Mouse (Mus musculus): Measurements from ENCODE around the gene Bri3. TPM values are rescaled to one million over a fixed set of nuclear protein-coding genes. Genes with fewer than 3 reads are reported as not detected.

Bri3 gene
- polyA plus RNA-seq, 1 experiment: 76.9 TPM

DNA sequence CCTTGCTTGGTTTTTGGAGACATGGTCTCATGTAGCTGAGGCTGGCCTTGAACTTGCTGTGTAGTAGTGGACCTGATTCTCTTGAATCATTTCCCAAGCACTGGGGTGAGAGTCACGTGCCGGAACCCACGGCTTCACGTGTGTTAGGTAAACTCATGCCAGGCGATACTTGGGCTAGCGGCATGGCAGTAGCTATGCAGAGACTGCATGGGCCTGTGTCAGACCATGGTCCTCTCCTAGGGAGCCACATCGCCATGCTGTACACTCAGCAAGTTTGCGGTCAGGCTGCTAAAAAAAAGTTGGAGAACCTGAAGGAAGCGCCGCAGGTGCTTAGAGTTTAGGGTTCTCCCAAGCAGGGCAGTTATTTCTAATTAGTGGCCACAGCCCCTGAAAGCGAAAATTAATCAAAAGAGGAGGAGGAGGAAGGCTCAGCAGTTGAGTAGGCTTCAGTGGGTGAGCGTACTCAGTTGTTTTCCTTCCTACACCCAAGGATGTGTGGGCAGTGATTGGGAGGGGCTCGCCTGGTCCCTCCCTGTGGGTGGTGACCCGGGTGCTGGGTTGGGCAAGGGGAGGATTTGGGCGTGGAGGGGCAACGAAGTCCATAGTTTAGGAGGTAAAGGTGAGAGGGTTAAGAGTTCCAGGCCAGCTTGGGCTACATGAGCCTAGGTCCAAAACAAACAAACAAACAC is 10.0 kb downstream of the Bri3 start:
- Histone ChIP-seq H3K27me3 (ENCODE audit: control insufficient read depth, insufficient read depth, low read length) (no peaks in the 10 kb centered on the region), H3K4me3 (ENCODE audit: control insufficient read depth, insufficient read depth, low read length) (no peak overlapping the region), H3K4me1 (replicated peaks; ENCODE audit: control insufficient read depth, insufficient read depth, low read length) (peaks cover 41% of the 10 kb centered on the region), H3K27ac (ENCODE audit: control insufficient read depth, insufficient read depth, low read length) (no peak overlapping the region), H3K36me3 (ENCODE audit: control insufficient read depth, insufficient read depth, low read length) (no peaks in the 10 kb centered on the region)
- DNase-seq: peak; percentile 43
- TF ChIP-seq CTCF (IDR thresholded peaks at IDR 0.05; ENCODE audit: borderline replicate concordance, control insufficient read depth, extremely low read depth, insufficient read depth, low read length, poor library complexity): no peak
- WGBS: 48% methylated on average over 16 of the region's 16 CpGs

GRCm38 (mm10) chr5:144254811-144255631 is 10.8 kb downstream of the Bri3 start:
- DNase-seq: peak; percentile 80
- WGBS: under 1% methylated on average over 84 of the region's 84 CpGs
- Histone ChIP-seq H3K36me3 (ENCODE audit: control insufficient read depth, insufficient read depth, low read length) (no peaks in the 10 kb centered on the region), H3K4me3 (ENCODE audit: control insufficient read depth, insufficient read depth, low read length) (peak overlapping the region; percentile 58), H3K27me3 (ENCODE audit: control insufficient read depth, insufficient read depth, low read length) (no peaks in the 10 kb centered on the region), H3K4me1 (replicated peaks; ENCODE audit: control insufficient read depth, insufficient read depth, low read length) (peaks cover 41% of the 10 kb centered on the region), H3K27ac (ENCODE audit: control insufficient read depth, insufficient read depth, low read length) (no peak overlapping the region)
- TF ChIP-seq POLR2A (IDR thresholded peaks at IDR 0.05; ENCODE audit: control insufficient read depth, extremely low read depth, insufficient read depth, low read length, poor library complexity) (no peak), CTCF (IDR thresholded peaks at IDR 0.05; ENCODE audit: borderline replicate concordance, control insufficient read depth, extremely low read depth, insufficient read depth, low read length, poor library complexity) (no peak)

DNA sequence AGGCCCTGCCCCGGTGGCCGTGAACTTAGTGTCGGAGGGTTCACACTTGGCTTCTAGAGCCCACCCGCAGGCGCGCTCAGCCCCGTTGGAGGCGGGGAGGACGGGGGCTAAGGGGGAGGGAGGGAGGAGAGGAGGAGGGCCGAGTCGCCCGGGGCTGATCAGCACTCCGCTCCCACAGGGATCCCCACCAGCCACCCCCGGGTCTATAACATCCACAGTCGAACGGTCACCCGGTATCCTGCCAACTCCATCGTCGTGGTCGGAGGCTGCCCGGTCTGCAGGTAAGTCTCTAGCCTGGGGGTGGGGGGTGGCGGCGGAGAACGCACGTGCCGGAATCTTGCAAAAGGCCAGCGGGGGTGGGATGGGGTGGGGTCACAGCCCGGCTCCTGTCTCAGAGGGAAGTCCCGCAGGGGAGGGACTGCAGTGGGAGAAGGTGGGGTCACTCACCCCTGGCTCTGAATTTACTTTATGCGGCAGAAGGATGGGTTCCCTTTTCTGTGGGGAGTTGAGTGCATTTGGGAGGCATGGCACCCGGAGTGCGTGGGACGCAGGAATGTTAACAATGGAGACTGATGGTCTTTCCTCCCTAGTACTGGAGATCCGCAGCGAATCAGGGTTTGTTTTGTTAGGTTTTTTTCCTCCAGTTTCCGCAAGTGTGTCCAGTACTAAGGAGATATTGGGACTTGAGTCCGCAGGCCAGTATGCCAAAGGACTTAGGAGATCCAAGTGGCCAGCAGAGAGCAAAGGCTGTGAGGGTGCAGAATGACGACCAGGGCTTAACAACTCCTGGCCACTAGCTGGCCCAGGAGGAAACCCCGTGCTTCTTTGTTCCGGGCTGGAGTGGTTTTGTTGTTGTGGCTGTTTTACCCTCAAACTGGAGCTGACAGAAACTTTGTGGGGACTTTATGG is 11.6 kb downstream of the Bri3 start:
- Histone ChIP-seq H3K4me1 (replicated peaks; ENCODE audit: control insufficient read depth, insufficient read depth, low read length) (peaks cover 41% of the 10 kb centered on the region), H3K36me3 (ENCODE audit: control insufficient read depth, insufficient read depth, low read length) (no peaks in the 10 kb centered on the region), H3K4me3 (ENCODE audit: control insufficient read depth, insufficient read depth, low read length) (peak overlapping the region; percentile 58), H3K27ac (ENCODE audit: control insufficient read depth, insufficient read depth, low read length) (no peak overlapping the region), H3K27me3 (ENCODE audit: control insufficient read depth, insufficient read depth, low read length) (no peaks in the 10 kb centered on the region)
- TF ChIP-seq CTCF (IDR thresholded peaks at IDR 0.05; ENCODE audit: borderline replicate concordance, control insufficient read depth, extremely low read depth, insufficient read depth, low read length, poor library complexity): no peak
- peak; percentile 43 for DNase-seq
- 1% methylated on average over 40 of the region's 40 CpGs for WGBS

- Histone ChIP-seq H3K27me3 (ENCODE audit: control insufficient read depth, insufficient read depth, low read length) (no peaks in the 10 kb centered on the region), H3K36me3 (ENCODE audit: control insufficient read depth, insufficient read depth, low read length) (no peaks in the 10 kb centered on the region), H3K27ac (ENCODE audit: control insufficient read depth, insufficient read depth, low read length) (no peak overlapping the region), H3K4me3 (ENCODE audit: control insufficient read depth, insufficient read depth, low read length) (peak overlapping the region; percentile 58), H3K4me1 (replicated peaks; ENCODE audit: control insufficient read depth, insufficient read depth, low read length) (peaks cover 40% of the 10 kb centered on the region)
- no peak for TF ChIP-seq CTCF (IDR thresholded peaks at IDR 0.05; ENCODE audit: borderline replicate concordance, control insufficient read depth, extremely low read depth, insufficient read depth, low read length, poor library complexity)
- no peak for TF ChIP-seq POLR2A (IDR thresholded peaks at IDR 0.05; ENCODE audit: control insufficient read depth, extremely low read depth, insufficient read depth, low read length, poor library complexity)
- DNase-seq: no peak
- 21% methylated on average over 7 of the region's 7 CpGs for WGBS
Measured at GRCm38 (mm10) chr5:144256541-144256870, 12.3 kb downstream of the Bri3 start.

DNA sequence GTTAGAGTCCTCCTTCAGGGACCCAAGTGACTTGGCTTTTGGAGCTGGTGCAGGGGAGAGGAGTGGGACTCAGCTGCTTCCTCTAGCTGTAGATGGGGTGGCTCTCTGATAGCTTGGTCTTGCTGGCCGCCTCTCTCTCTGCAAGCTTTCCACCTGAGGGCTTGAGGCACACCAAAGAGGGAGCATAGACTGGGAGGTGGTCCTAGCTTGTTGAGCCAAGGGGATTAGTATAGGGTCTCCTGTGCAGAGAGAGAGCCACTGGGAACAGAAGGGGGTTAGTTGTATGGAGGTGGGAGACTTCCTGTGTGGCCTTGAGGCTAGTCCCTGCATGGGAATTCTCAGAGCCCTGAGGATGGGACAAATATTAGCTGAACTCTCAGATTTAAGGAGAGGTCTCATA is 12.7 kb downstream of the Bri3 start:
- no peak overlapping the region for H3K4me3 ChIP-seq (ENCODE audit: control insufficient read depth, insufficient read depth, low read length)
- TF ChIP-seq CTCF (IDR thresholded peaks at IDR 0.05; ENCODE audit: borderline replicate concordance, control insufficient read depth, extremely low read depth, insufficient read depth, low read length, poor library complexity): no peak
- no peak for TF ChIP-seq POLR2A (IDR thresholded peaks at IDR 0.05; ENCODE audit: control insufficient read depth, extremely low read depth, insufficient read depth, low read length, poor library complexity)
- WGBS: 76% methylated on average over 1 of the region's 1 CpGs
- peaks cover 36% of the 10 kb centered on the region for H3K4me1 ChIP-seq (replicated peaks; ENCODE audit: control insufficient read depth, insufficient read depth, low read length)
- no peak for DNase-seq
- no peaks in the 10 kb centered on the region for H3K27me3 ChIP-seq (ENCODE audit: control insufficient read depth, insufficient read depth, low read length)
- H3K36me3 ChIP-seq (ENCODE audit: control insufficient read depth, insufficient read depth, low read length): no peaks in the 10 kb centered on the region
- H3K27ac ChIP-seq (ENCODE audit: control insufficient read depth, insufficient read depth, low read length): peak overlapping the region; percentile 17; the same call in 1 of the 2 replicates

DNA sequence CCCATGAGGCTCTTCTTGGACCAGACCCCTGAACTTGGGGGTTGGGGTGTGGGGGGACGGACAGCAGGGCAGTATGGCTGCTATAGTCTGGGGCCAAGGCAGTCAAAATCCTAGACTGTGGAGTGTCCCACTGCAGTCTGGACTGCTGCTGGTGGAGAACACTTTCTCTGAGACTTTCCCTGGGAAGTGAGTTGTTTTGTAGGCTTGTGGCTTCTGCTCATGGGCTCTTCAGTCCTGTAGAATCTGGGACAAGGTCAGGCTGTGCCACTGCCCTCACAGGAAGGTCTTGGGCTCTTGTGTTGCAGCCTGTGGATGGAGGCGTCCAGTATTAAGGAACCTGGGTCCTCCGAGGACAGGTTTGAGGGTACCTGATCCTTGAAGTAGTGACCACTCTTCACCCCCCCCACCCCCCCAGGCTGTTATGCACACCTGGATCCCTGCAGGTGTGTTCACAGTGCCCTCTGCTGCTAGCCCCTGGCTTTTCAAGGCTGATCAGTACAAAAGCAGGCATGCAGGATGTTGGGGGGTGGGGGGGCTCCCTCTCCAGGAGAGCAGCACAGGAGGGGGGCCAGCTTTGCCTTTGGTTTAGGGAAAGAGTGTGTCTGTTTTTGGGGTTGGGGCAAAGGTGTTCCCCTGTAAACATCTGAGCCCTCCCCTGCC is 13.3 kb downstream of the Bri3 start:
- DNase-seq: peak; percentile 32
- no peak overlapping the region for H3K27ac ChIP-seq (ENCODE audit: control insufficient read depth, insufficient read depth, low read length)
- H3K27me3 ChIP-seq (ENCODE audit: control insufficient read depth, insufficient read depth, low read length): no peaks in the 10 kb centered on the region
- 91% methylated on average over 3 of the region's 3 CpGs for WGBS
- peaks cover 32% of the 10 kb centered on the region for H3K4me1 ChIP-seq (replicated peaks; ENCODE audit: control insufficient read depth, insufficient read depth, low read length)
- no peak overlapping the region for H3K4me3 ChIP-seq (ENCODE audit: control insufficient read depth, insufficient read depth, low read length)
- TF ChIP-seq POLR2A (IDR thresholded peaks at IDR 0.05; ENCODE audit: control insufficient read depth, extremely low read depth, insufficient read depth, low read length, poor library complexity) (no peak), CTCF (IDR thresholded peaks at IDR 0.05; ENCODE audit: borderline replicate concordance, control insufficient read depth, extremely low read depth, insufficient read depth, low read length, poor library complexity) (no peak)
- H3K36me3 ChIP-seq (ENCODE audit: control insufficient read depth, insufficient read depth, low read length): no peaks in the 10 kb centered on the region

Measured in thymus, adult 2 months (tissue).